Mouse (Mus musculus): Measurements from ENCODE around the gene Speer4e. TPM values are rescaled to one million over a fixed set of nuclear protein-coding genes. Genes with fewer than 3 reads are reported as not detected.
"Not testable (repeated sequence)": the region's sequence is repeated elsewhere in the genome, so short reads cannot be mapped to it uniquely, and the experiment has no call there.

Gene Speer4e
- polyA plus RNA-seq, 1 experiment from 2014 or later = not detected

GRCm38 (mm10) chr5:14951822-14952221 is 13.6 kb upstream of the Speer4e start:
- not testable (repeated sequence) for H3K4me1 ChIP-seq (replicated peaks); H3K9me3 ChIP-seq (replicated peaks); DNase-seq; H3K4me3 ChIP-seq (replicated peaks); H3K27me3 ChIP-seq; ATAC-seq (ENCODE audit: low read depth); H3K27ac ChIP-seq; H3K36me3 ChIP-seq; H3K9ac ChIP-seq; H3K4me2 ChIP-seq
- WGBS (ENCODE audit: insufficient replicate concordance) = 53% methylated on average over 7 of the region's 7 CpGs

GRCm38 (mm10) chr5:14947482-14948198 is 9.4 kb upstream of the Speer4e start:
- not testable (repeated sequence) for H3K27ac ChIP-seq; ATAC-seq (ENCODE audit: low read depth); H3K4me3 ChIP-seq (replicated peaks); DNase-seq; H3K4me1 ChIP-seq (replicated peaks); H3K27me3 ChIP-seq; H3K36me3 ChIP-seq; H3K4me2 ChIP-seq; H3K9me3 ChIP-seq (replicated peaks); H3K9ac ChIP-seq
- WGBS (ENCODE audit: insufficient replicate concordance) = 41% methylated on average over 4 of the region's 4 CpGs

- 44% methylated on average over 4 of the region's 4 CpGs for WGBS (ENCODE audit: insufficient replicate concordance)
- not testable (repeated sequence) for H3K4me1 ChIP-seq (replicated peaks); H3K27ac ChIP-seq; DNase-seq; H3K9me3 ChIP-seq (replicated peaks); H3K4me3 ChIP-seq (replicated peaks); H3K36me3 ChIP-seq; H3K27me3 ChIP-seq; ATAC-seq (ENCODE audit: low read depth); H3K4me2 ChIP-seq; H3K9ac ChIP-seq
These were observed 7.3 kb upstream of the Speer4e start for GRCm38 (mm10) chr5:14945524-14945923.

- not testable (repeated sequence) for H3K9me3 ChIP-seq (replicated peaks); H3K27me3 ChIP-seq; ATAC-seq (ENCODE audit: low read depth); H3K27ac ChIP-seq; H3K4me2 ChIP-seq; H3K36me3 ChIP-seq; DNase-seq; H3K9ac ChIP-seq; H3K4me3 ChIP-seq (replicated peaks); H3K4me1 ChIP-seq (replicated peaks)
- WGBS (ENCODE audit: insufficient replicate concordance) = 67% methylated on average over 1 of the region's 1 CpGs
These were observed 2.8 kb upstream of the Speer4e start for GRCm38 (mm10) chr5:14941043-14941442.

GRCm38 (mm10) chr5:14933721-14934120 is 4.5 kb downstream of the Speer4e start:
- DNase-seq; H3K36me3 ChIP-seq; H3K4me2 ChIP-seq; ATAC-seq (ENCODE audit: low read depth); H3K27ac ChIP-seq; H3K27me3 ChIP-seq; H3K9ac ChIP-seq; H3K4me1 ChIP-seq (replicated peaks); H3K9me3 ChIP-seq (replicated peaks); H3K4me3 ChIP-seq (replicated peaks): not testable (repeated sequence)
- WGBS (ENCODE audit: insufficient replicate concordance) = 47% methylated on average over 5 of the region's 6 CpGs

- H3K27me3 ChIP-seq; H3K4me2 ChIP-seq; H3K4me3 ChIP-seq (replicated peaks); ATAC-seq (ENCODE audit: low read depth); DNase-seq; H3K4me1 ChIP-seq (replicated peaks); H3K36me3 ChIP-seq; H3K9ac ChIP-seq; H3K27ac ChIP-seq; H3K9me3 ChIP-seq (replicated peaks): not testable (repeated sequence)
- 20% methylated on average over 4 of the region's 4 CpGs for WGBS (ENCODE audit: insufficient replicate concordance)
These were observed 11.2 kb downstream of the Speer4e start for GRCm38 (mm10) chr5:14927047-14927446.

GRCm38 (mm10) chr5:14914799-14915198 is 23.4 kb downstream of the Speer4e start, which contains the start of gene Gm9758:
Gm9758 (minus strand) TSS chr5:14914899.
- not testable (repeated sequence) for ATAC-seq (ENCODE audit: low read depth); H3K4me2 ChIP-seq; H3K9ac ChIP-seq; DNase-seq; H3K4me1 ChIP-seq (replicated peaks); H3K27ac ChIP-seq; H3K36me3 ChIP-seq; H3K9me3 ChIP-seq (replicated peaks); H3K27me3 ChIP-seq; H3K4me3 ChIP-seq (replicated peaks)
- 21% methylated on average over 1 of the region's 1 CpGs for WGBS (ENCODE audit: insufficient replicate concordance)

GRCm38 (mm10) chr5:14914361-14914760 is 23.9 kb downstream of the Speer4e start:
- not testable (repeated sequence) for H3K27ac ChIP-seq; H3K27me3 ChIP-seq; ATAC-seq (ENCODE audit: low read depth); H3K9me3 ChIP-seq (replicated peaks); H3K4me1 ChIP-seq (replicated peaks); H3K4me3 ChIP-seq (replicated peaks); H3K36me3 ChIP-seq; DNase-seq; H3K4me2 ChIP-seq; H3K9ac ChIP-seq
- 47% methylated on average over 2 of the region's 3 CpGs for WGBS (ENCODE audit: insufficient replicate concordance)

- H3K4me1 ChIP-seq (replicated peaks); H3K27me3 ChIP-seq; H3K4me2 ChIP-seq; H3K9me3 ChIP-seq (replicated peaks); H3K36me3 ChIP-seq; ATAC-seq (ENCODE audit: low read depth); H3K9ac ChIP-seq; H3K4me3 ChIP-seq (replicated peaks); DNase-seq; H3K27ac ChIP-seq: not testable (repeated sequence)
- 8% methylated on average over 3 of the region's 3 CpGs for WGBS (ENCODE audit: insufficient replicate concordance)
These were observed 34.7 kb downstream of the Speer4e start for GRCm38 (mm10) chr5:14903539-14903938.

GRCm38 (mm10) chr5:14892242-14892641 is 46.0 kb downstream of the Speer4e start:
- no peak overlapping the region for H3K4me2 ChIP-seq
- 43% methylated on average over 3 of the region's 3 CpGs for WGBS (ENCODE audit: insufficient replicate concordance)
- H3K27me3 ChIP-seq = no peaks in the 10 kb centered on the region
- ATAC-seq (ENCODE audit: low read depth) (no peak), DNase-seq (no peak)
- H3K9me3 ChIP-seq (replicated peaks) = no peaks in the 10 kb centered on the region; the same call in 1 of the 2 replicates
- no peak overlapping the region for H3K27ac ChIP-seq
- no peaks in the 10 kb centered on the region for H3K4me1 ChIP-seq (replicated peaks)
- no peaks in the 10 kb centered on the region for H3K36me3 ChIP-seq
- H3K9ac ChIP-seq = no peak overlapping the region
- no peak overlapping the region for H3K4me3 ChIP-seq (replicated peaks)

GRCm38 (mm10) chr5:14885291-14885690 is 52.9 kb downstream of the Speer4e start:
- DNase-seq; H3K9ac ChIP-seq; H3K4me3 ChIP-seq (replicated peaks); H3K27ac ChIP-seq; H3K4me1 ChIP-seq (replicated peaks); ATAC-seq (ENCODE audit: low read depth); H3K27me3 ChIP-seq; H3K9me3 ChIP-seq (replicated peaks); H3K36me3 ChIP-seq; H3K4me2 ChIP-seq: not testable (repeated sequence)
- WGBS (ENCODE audit: insufficient replicate concordance) = 48% methylated on average over 2 of the region's 2 CpGs

All from liver, embryonic 13.5 days (tissue).